Mouse (Mus musculus) lung, embryonic 16.5 days (tissue): Measurements from ENCODE around the gene Sgms2. TPM values are rescaled to one million over a fixed set of nuclear protein-coding genes. Genes with fewer than 3 reads are reported as not detected.

Experiments
- ATAC-seq: fragments of 200-750 bp; cut with Nextera tagmentation; 2 replicates; pipeline ENCODE4 v1.8.0; 2017; ENCODE audit warnings: low read depth, mild to moderate bottlenecking, moderate library complexity
- H3K27ac ChIP-seq: fragments of 300-500 bp; sonication (generic); 2 replicates; pipeline ENCODE4 v1.5.1; 2014; ENCODE audit warnings: mild to moderate bottlenecking, control low read depth, low read length
- H3K27me3 ChIP-seq: fragments of 300-500 bp; sonication (generic); 2 replicates; pipeline ENCODE4 v1.6.1; 2014; ENCODE audit warnings: low read depth, low read length, mixed read lengths; ENCODE audit not compliant: control insufficient read depth, insufficient read depth
- H3K36me3 ChIP-seq: fragments of 300-500 bp; sonication (generic); 2 replicates; pipeline ENCODE4 v1.6.1; 2014; ENCODE audit warnings: low read length; ENCODE audit not compliant: control insufficient read depth, insufficient read depth
- H3K4me1 ChIP-seq: fragments of 300-500 bp; sonication (generic); replicated peaks from 2 replicates; pipeline ENCODE4 v1.6.1; 2014; ENCODE audit warnings: low read length, mixed read lengths; ENCODE audit not compliant: control insufficient read depth, insufficient read depth
- H3K4me2 ChIP-seq: fragments of 300-500 bp; sonication (generic); 2 replicates; pipeline ENCODE4 v1.6.1; 2014; ENCODE audit warnings: low read depth, low read length, control low read depth
- H3K4me3 ChIP-seq: fragments of 300-500 bp; sonication (generic); 2 replicates; pipeline ENCODE4 v1.5.1; 2014; ENCODE audit warnings: mild to moderate bottlenecking, low read length, control low read depth
- H3K9ac ChIP-seq: fragments of 300-500 bp; sonication (generic); 2 replicates; pipeline ENCODE4 v1.6.1; 2014; ENCODE audit warnings: low read length, control low read depth
- H3K9me3 ChIP-seq: fragments of 300-500 bp; sonication (generic); 2 replicates; pipeline ENCODE4 v1.6.1; 2016; ENCODE audit warnings: low read length; ENCODE audit not compliant: control insufficient read depth
- WGBS: fragments of 180-500 bp; shearing (Covaris S2); extraction: QIAGEN DNeasy Blood & Tissue Kit; methylation state at CpG from one replicate; pipeline ENCODE4 v1.1.7; 2014; 5-methylcytosine and 5-hydroxymethylcytosine counted together
- polyA plus RNA-seq: library from polyadenylated mRNA; unstranded; fragments of >200 nt; fragmentation: Nextera tagmentation; extraction: Ambion mirVana; gene quantifications from 2 replicates; pipeline ENCODE4 v1.2.1, GENCODE M21; 2015

Sgms2 gene
- polyA plus RNA-seq, 1 experiment from 2014 or later = 4.0 TPM

- Histone ChIP-seq H3K27me3 (no peaks in the 10 kb centered on the region), H3K9ac (no peak overlapping the region), H3K36me3 (no peaks in the 10 kb centered on the region), H3K27ac (no peak overlapping the region), H3K4me3 (no peak overlapping the region), H3K9me3 (no peaks in the 10 kb centered on the region), H3K4me1 (no peaks in the 10 kb centered on the region), H3K4me2 (no peak overlapping the region)
- ATAC-seq = no peak
- WGBS = 79% methylated on average over 7 of the region's 7 CpGs
These were observed 118.2 kb downstream of the Sgms2 start for GRCm38 (mm10) chr3:131372996-131373395.

GRCm38 (mm10) chr3:131368678-131369077, 122.5 kb downstream of the Sgms2 start:
- Histone ChIP-seq H3K27ac (no peak overlapping the region), H3K4me3 (no peak overlapping the region), H3K4me2 (no peak overlapping the region), H3K9me3 (no peaks in the 10 kb centered on the region), H3K27me3 (no peaks in the 10 kb centered on the region), H3K36me3 (no peaks in the 10 kb centered on the region), H3K4me1 (peaks cover 6% of the 10 kb centered on the region; the same call in 1 of the 2 replicates), H3K9ac (no peak overlapping the region)
- no peak for ATAC-seq
- WGBS = 85% methylated on average over 8 of the region's 8 CpGs

GRCm38 (mm10) chr3:131367452-131367851, 123.8 kb downstream of the Sgms2 start:
- no peak for ATAC-seq
- H3K4me3 ChIP-seq = no peak overlapping the region
- H3K9ac ChIP-seq = no peak overlapping the region
- no peak overlapping the region for H3K4me2 ChIP-seq
- H3K27me3 ChIP-seq = no peaks in the 10 kb centered on the region
- 85% methylated on average over 4 of the region's 4 CpGs for whole genome bisulfite sequencing
- no peaks in the 10 kb centered on the region for H3K36me3 ChIP-seq
- H3K9me3 ChIP-seq = no peaks in the 10 kb centered on the region
- no peak overlapping the region for H3K27ac ChIP-seq
- H3K4me1 ChIP-seq = peaks cover 6% of the 10 kb centered on the region; the same call in 1 of the 2 replicates

GRCm38 (mm10) chr3:131364632-131365446, 126.4 kb downstream of the Sgms2 start:
- ATAC-seq = peak; percentile 83
- H3K27ac ChIP-seq = peak overlapping the region; percentile 28; the same call in 1 of the 2 replicates

GRCm38 (mm10) chr3:131364194-131364593, 127.0 kb downstream of the Sgms2 start:
- H3K27ac ChIP-seq = 0 out of 2 replicates have a peak overlapping the region, but pooled peaks have one; percentile 28
- peak; percentile 13; the same call in 1 of the 2 replicates for ATAC-seq

More at GRCm38 (mm10) chr3:131364632-131365446, 126.4 kb downstream of the Sgms2 start:
- Histone ChIP-seq H3K36me3 (no peaks in the 10 kb centered on the region), H3K9me3 (no peaks in the 10 kb centered on the region), H3K4me1 (peaks cover 6% of the 10 kb centered on the region; the same call in 1 of the 2 replicates), H3K27me3 (no peaks in the 10 kb centered on the region), H3K4me3 (peak overlapping the region; percentile 39), H3K4me2 (peak overlapping the region; percentile 61), H3K9ac (peak overlapping the region; percentile 28; the same call in 1 of the 2 replicates)
- 28% methylated on average over 23 of the region's 23 CpGs for WGBS

GRCm38 (mm10) chr3:131363602-131364001, 127.6 kb downstream of the Sgms2 start:
- 55% methylated on average over 14 of the region's 14 CpGs for WGBS
- peak; percentile 20; the same call in 1 of the 2 replicates for ATAC-seq
- no peak overlapping the region for H3K27ac ChIP-seq

More at GRCm38 (mm10) chr3:131364194-131364593, 127.0 kb downstream of the Sgms2 start:
- Histone ChIP-seq H3K9ac (0 out of 2 replicates have a peak overlapping the region, but pooled peaks have one; percentile 28), H3K4me1 (peaks cover 6% of the 10 kb centered on the region; the same call in 1 of the 2 replicates), H3K9me3 (no peaks in the 10 kb centered on the region), H3K4me2 (peak overlapping the region; percentile 61), H3K4me3 (peak overlapping the region; percentile 39), H3K36me3 (no peaks in the 10 kb centered on the region), H3K27me3 (no peaks in the 10 kb centered on the region)
- WGBS = 23% methylated on average over 8 of the region's 8 CpGs

GRCm38 (mm10) chr3:131361960-131362359, 129.3 kb downstream of the Sgms2 start:
- Histone ChIP-seq H3K27ac (no peak overlapping the region), H3K27me3 (no peaks in the 10 kb centered on the region), H3K9me3 (no peaks in the 10 kb centered on the region), H3K36me3 (no peaks in the 10 kb centered on the region), H3K9ac (no peak overlapping the region), H3K4me3 (no peak overlapping the region), H3K4me2 (no peak overlapping the region), H3K4me1 (peaks cover 6% of the 10 kb centered on the region; the same call in 1 of the 2 replicates)
- 78% methylated on average over 4 of the region's 4 CpGs for whole genome bisulfite sequencing
- no peak for ATAC-seq

More at GRCm38 (mm10) chr3:131363602-131364001, 127.6 kb downstream of the Sgms2 start:
- H3K4me1 ChIP-seq = peaks cover 6% of the 10 kb centered on the region; the same call in 1 of the 2 replicates
- H3K9me3 ChIP-seq = no peaks in the 10 kb centered on the region
- no peak overlapping the region for H3K4me2 ChIP-seq
- H3K4me3 ChIP-seq = no peak overlapping the region
- no peak overlapping the region for H3K9ac ChIP-seq
- no peaks in the 10 kb centered on the region for H3K27me3 ChIP-seq
- H3K36me3 ChIP-seq = no peaks in the 10 kb centered on the region

- Histone ChIP-seq H3K4me2 (no peak overlapping the region), H3K27ac (no peak overlapping the region), H3K4me1 (no peaks in the 10 kb centered on the region), H3K9ac (no peak overlapping the region), H3K9me3 (no peaks in the 10 kb centered on the region), H3K36me3 (no peaks in the 10 kb centered on the region), H3K4me3 (no peak overlapping the region), H3K27me3 (no peaks in the 10 kb centered on the region)
- ATAC-seq = no peak
- WGBS = 70% methylated on average over 5 of the region's 5 CpGs
These were observed 132.2 kb downstream of the Sgms2 start for GRCm38 (mm10) chr3:131359011-131359410.

GRCm38 (mm10) chr3:131358205-131358604, 133.0 kb downstream of the Sgms2 start:
- H3K27ac ChIP-seq = no peak overlapping the region
- no peaks in the 10 kb centered on the region for H3K9me3 ChIP-seq
- ATAC-seq = no peak
- H3K36me3 ChIP-seq = no peaks in the 10 kb centered on the region
- no peaks in the 10 kb centered on the region for H3K27me3 ChIP-seq
- no peak overlapping the region for H3K4me3 ChIP-seq
- no peak overlapping the region for H3K9ac ChIP-seq
- 50% methylated on average over 5 of the region's 5 CpGs for WGBS
- no peaks in the 10 kb centered on the region for H3K4me1 ChIP-seq
- no peak overlapping the region for H3K4me2 ChIP-seq
